Mouse (Mus musculus) erythroid progenitor cell, adult 5-6 weeks (primary cell): ENCODE data around the gene Cstf1. TPM values are rescaled to one million over a fixed set of nuclear protein-coding genes. Genes with fewer than 3 reads are reported as not detected.

Experiments used
- ATAC-seq: replicated peaks from 2 replicates; pipeline ENCODE4 v1.8.0; 2016; ENCODE audit warnings: moderate number of reproducible peaks, mild to moderate bottlenecking, moderate TSS enrichment, inconsistent platforms; ENCODE audit not compliant: poor library complexity, low FRiP score, severe bottlenecking
- total RNA-seq, 2 experiments: library from RNA; stranded (forward) in 1 of 2; stranded (reverse) in 1 of 2; fragments of 150-400 nt in 1 of 2; fragments of 186-747, 209-891 nt in 1 of 2; gene quantifications; 2 replicates each; pipeline versions ENCODE4 v1.2.3 to v1.2.4; 2015 to 2017; ENCODE audit warnings: low replicate concordance in 2 of 2

Cstf1 gene
- total RNA-seq, 2 experiments from 2014 or later = 21.4 to 42.2 TPM

- ATAC-seq = no peak
Observed at GRCm38 (mm10) chr2:172410686-172411085, 40.2 kb downstream of the Cstf1 start.

DNA sequence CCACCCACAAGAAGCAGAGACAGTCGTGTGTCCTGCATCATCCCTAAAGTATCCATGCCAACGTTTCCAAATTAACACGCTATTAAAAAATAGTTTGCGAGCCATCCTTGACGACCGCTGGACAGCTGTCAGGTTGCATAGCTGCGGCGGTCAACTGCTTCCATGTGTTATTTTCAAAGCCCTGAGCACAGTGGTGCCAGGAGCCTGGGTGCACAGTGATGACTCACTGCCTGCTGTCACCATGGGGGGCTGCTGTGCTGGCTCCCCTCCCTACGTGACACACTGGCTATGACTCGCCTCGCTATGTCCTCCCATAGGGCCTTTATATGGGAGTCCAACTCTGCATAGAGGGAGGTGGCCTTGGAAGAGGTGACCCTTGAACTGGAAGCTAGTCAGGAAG is 40.6 kb downstream of the Cstf1 start:
- ATAC-seq = no peak

- ATAC-seq = no peak
Observed at GRCm38 (mm10) chr2:172412454-172412853, 42.0 kb downstream of the Cstf1 start.

GRCm38 (mm10) chr2:172413273-172413672 is 42.8 kb downstream of the Cstf1 start:
- no peak for ATAC-seq

GRCm38 (mm10) chr2:172413894-172414293 is 43.4 kb downstream of the Cstf1 start:
- no peak for ATAC-seq

DNA sequence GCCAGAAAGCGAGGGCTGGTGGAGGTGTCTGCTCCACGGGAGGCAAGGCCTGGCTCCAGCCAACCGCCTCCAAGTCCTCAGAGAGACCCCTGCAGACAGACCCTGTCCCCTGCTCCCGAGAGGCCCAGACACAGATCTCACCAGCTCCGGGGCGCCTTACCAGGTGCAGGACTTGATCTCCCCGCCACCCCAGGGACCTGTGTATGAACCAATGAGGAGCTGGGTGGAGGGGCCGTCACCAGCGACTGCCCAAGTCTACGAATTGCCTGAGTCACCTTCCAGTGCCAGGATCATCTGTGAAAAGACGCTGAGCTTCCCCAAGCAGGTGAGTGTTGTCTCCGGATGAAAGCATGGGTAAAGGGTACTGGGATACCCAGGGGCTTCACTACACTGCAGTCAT is 45.7 kb downstream of the Cstf1 start:
- no peak for ATAC-seq

DNA sequence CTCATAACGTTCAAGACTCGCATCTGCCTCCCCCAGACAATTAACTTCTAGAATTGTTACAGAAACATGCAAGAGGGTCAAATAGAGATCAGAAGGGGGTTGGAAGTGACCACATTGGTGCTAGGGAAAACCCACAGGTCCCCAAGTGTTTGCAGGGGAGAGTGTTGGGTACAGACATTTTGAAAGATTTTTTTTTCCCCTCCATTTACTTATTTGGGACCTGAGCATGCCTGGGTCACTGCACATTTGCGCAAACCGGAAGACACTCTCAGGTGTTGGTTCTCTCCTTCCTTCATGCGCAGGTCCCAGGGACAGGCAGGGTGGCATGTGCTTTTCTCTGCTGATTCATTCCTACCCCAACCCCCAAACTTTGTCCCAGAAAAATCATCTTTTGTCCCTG is 46.4 kb downstream of the Cstf1 start:
- ATAC-seq = no peak

- ATAC-seq = no peak
Observed at GRCm38 (mm10) chr2:172418208-172418607, 47.7 kb downstream of the Cstf1 start.

GRCm38 (mm10) chr2:172430609-172431008 is 60.1 kb downstream of the Cstf1 start:
- ATAC-seq = no peak

Other genes with a start within 250 kb of the Cstf1 start
- gene Mc3r, start 122.2 kb upstream of the Cstf1 start, total RNA-seq (2015; ENCODE audit: low replicate concordance) = not detected in 2 replicates
- not detected in 2 replicates for gene Mc3r, start 122.2 kb upstream of the Cstf1 start, total RNA-seq (2017; ENCODE audit: low replicate concordance)
- gene Fam210b, start 25.1 kb upstream of the Cstf1 start, total RNA-seq (2015; ENCODE audit: low replicate concordance) = 93.3 and 105 TPM in 2 replicates
- 66.6 and 77.2 TPM in 2 replicates for gene Fam210b, start 25.1 kb upstream of the Cstf1 start, total RNA-seq (2017; ENCODE audit: low replicate concordance)
- gene Aurka, start 146 bp upstream of the Cstf1 start, total RNA-seq (2015; ENCODE audit: low replicate concordance) = 198 and 222 TPM in 2 replicates
- 219 and 316 TPM in 2 replicates for gene Aurka, start 146 bp upstream of the Cstf1 start, total RNA-seq (2017; ENCODE audit: low replicate concordance)
- gene Cass4, start 23.1 kb downstream of the Cstf1 start, total RNA-seq (2015; ENCODE audit: low replicate concordance) = not detected in 2 replicates
- 0.77 TPM in 1 of 2 replicates, not detected in the other for gene Cass4, start 23.1 kb downstream of the Cstf1 start, total RNA-seq (2017; ENCODE audit: low replicate concordance)
- 22.7 and 24.7 TPM in 2 replicates for gene Rtf2, start 69.9 kb downstream of the Cstf1 start, total RNA-seq (2015; ENCODE audit: low replicate concordance)
- gene Rtf2, start 69.9 kb downstream of the Cstf1 start, total RNA-seq (2017; ENCODE audit: low replicate concordance) = 47.1 and 74.4 TPM in 2 replicates
- gene Gcnt7, start 87.9 kb downstream of the Cstf1 start, total RNA-seq (2015; ENCODE audit: low replicate concordance) = not detected in 2 replicates
- not detected in 2 replicates for gene Gcnt7, start 87.9 kb downstream of the Cstf1 start, total RNA-seq (2017; ENCODE audit: low replicate concordance)
- gene Fam209, start 101.8 kb downstream of the Cstf1 start, total RNA-seq (2015; ENCODE audit: low replicate concordance) = not detected in 2 replicates
- gene Fam209, start 101.8 kb downstream of the Cstf1 start, total RNA-seq (2017; ENCODE audit: low replicate concordance) = 1.8 and 3.9 TPM in 2 replicates
- not detected in 2 replicates for gene Tfap2c, start 178.9 kb downstream of the Cstf1 start, total RNA-seq (2015; ENCODE audit: low replicate concordance)
- not detected in 2 replicates for gene Tfap2c, start 178.9 kb downstream of the Cstf1 start, total RNA-seq (2017; ENCODE audit: low replicate concordance)